Mouse (Mus musculus): ENCODE data around the gene Tnfsf8. TPM values are rescaled to one million over a fixed set of nuclear protein-coding genes. Genes with fewer than 3 reads are reported as not detected.
A peak's percentile ranks its signal among the peaks of the same experiment; 100 is the strongest.

Tnfsf8 gene
- polyA plus RNA-seq (2015; fragmentation: Nextera tagmentation; extraction: Ambion mirVana): 0.08 TPM in 1 of 2 replicates, not detected in the other

GRCm38 (mm10) chr4:63860688-63861540, at the start of gene Tnfsf8:
Gene Tnfsf8, minus strand, starts transcription at chr4:63861347.
- Histone ChIP-seq H3K27me3 (no peaks in the 10 kb centered on the region), H3K4me2 (no peak within 1 kb of the TSS), H3K9me3 (no peaks in the 10 kb centered on the region), H3K27ac (no peak within 1 kb of the TSS), H3K4me1 (peaks cover 8% of the 10 kb centered on the region), H3K4me3 (no peak within 1 kb of the TSS), H3K36me3 (no peaks in the 10 kb centered on the region), H3K9ac (no peak within 1 kb of the TSS)
- 76% methylated on average over 19 of the region's 19 CpGs for WGBS
- no peak for ATAC-seq (ENCODE audit: insufficient number of reproducible peaks, insufficient read depth, low FRiP score, low TSS enrichment, low read depth)

- Histone ChIP-seq H3K9me3 (no peaks in the 10 kb centered on the region), H3K4me3 (no peak overlapping the region), H3K36me3 (no peaks in the 10 kb centered on the region), H3K27ac (no peak overlapping the region), H3K27me3 (no peaks in the 10 kb centered on the region), H3K4me1 (no peaks in the 10 kb centered on the region), H3K4me2 (no peak overlapping the region), H3K9ac (no peak overlapping the region)
- WGBS: 92% methylated on average over 1 of the region's 1 CpGs
- no peak for ATAC-seq (ENCODE audit: insufficient number of reproducible peaks, insufficient read depth, low FRiP score, low TSS enrichment, low read depth)
Measured at GRCm38 (mm10) chr4:63908511-63908910, 47.4 kb upstream of the Tnfsf8 start.

- Histone ChIP-seq H3K4me1 (no peaks in the 10 kb centered on the region), H3K4me2 (no peak overlapping the region), H3K4me3 (no peak overlapping the region), H3K27me3 (no peaks in the 10 kb centered on the region; the same call in 1 of the 2 replicates), H3K27ac (no peak overlapping the region), H3K9me3 (no peaks in the 10 kb centered on the region), H3K36me3 (no peaks in the 10 kb centered on the region), H3K9ac (no peak overlapping the region)
- no peak for ATAC-seq (ENCODE audit: insufficient number of reproducible peaks, insufficient read depth, low FRiP score, low TSS enrichment, low read depth)
Measured at GRCm38 (mm10) chr4:63907473-63907872, 46.3 kb upstream of the Tnfsf8 start.

GRCm38 (mm10) chr4:63906050-63906449, 44.9 kb upstream of the Tnfsf8 start:
- no peak for ATAC-seq (ENCODE audit: insufficient number of reproducible peaks, insufficient read depth, low FRiP score, low TSS enrichment, low read depth)
- no peaks in the 10 kb centered on the region for H3K4me1 ChIP-seq
- no peaks in the 10 kb centered on the region for H3K9me3 ChIP-seq
- H3K4me2 ChIP-seq: no peak overlapping the region
- no peak overlapping the region for H3K9ac ChIP-seq
- no peaks in the 10 kb centered on the region for H3K36me3 ChIP-seq
- 51% methylated on average over 3 of the region's 3 CpGs for WGBS
- no peak overlapping the region for H3K4me3 ChIP-seq
- H3K27me3 ChIP-seq: no peaks in the 10 kb centered on the region; the same call in 1 of the 2 replicates
- no peak overlapping the region for H3K27ac ChIP-seq

GRCm38 (mm10) chr4:63899081-63899523, 38.0 kb upstream of the Tnfsf8 start:
- Histone ChIP-seq H3K4me2 (no peak overlapping the region), H3K27me3 (no peaks in the 10 kb centered on the region; the same call in 1 of the 2 replicates), H3K9me3 (no peaks in the 10 kb centered on the region), H3K4me3 (no peak overlapping the region), H3K36me3 (no peaks in the 10 kb centered on the region), H3K9ac (no peak overlapping the region), H3K27ac (peak overlapping the region; percentile 55), H3K4me1 (no peaks in the 10 kb centered on the region)
- 72% methylated on average over 10 of the region's 10 CpGs for WGBS
- no peak for ATAC-seq (ENCODE audit: insufficient number of reproducible peaks, insufficient read depth, low FRiP score, low TSS enrichment, low read depth)

GRCm38 (mm10) chr4:63897152-63897551, 36.0 kb upstream of the Tnfsf8 start:
- Histone ChIP-seq H3K4me2 (no peak overlapping the region), H3K27ac (no peak overlapping the region), H3K9me3 (no peaks in the 10 kb centered on the region), H3K36me3 (no peaks in the 10 kb centered on the region), H3K4me1 (no peaks in the 10 kb centered on the region), H3K4me3 (no peak overlapping the region), H3K9ac (no peak overlapping the region), H3K27me3 (no peaks in the 10 kb centered on the region)
- no peak for ATAC-seq (ENCODE audit: insufficient number of reproducible peaks, insufficient read depth, low FRiP score, low TSS enrichment, low read depth)

- Histone ChIP-seq H3K27ac (no peak overlapping the region), H3K4me1 (no peaks in the 10 kb centered on the region), H3K4me3 (no peak overlapping the region), H3K9me3 (no peaks in the 10 kb centered on the region), H3K4me2 (no peak overlapping the region), H3K9ac (no peak overlapping the region), H3K27me3 (no peaks in the 10 kb centered on the region), H3K36me3 (no peaks in the 10 kb centered on the region)
- ATAC-seq (ENCODE audit: insufficient number of reproducible peaks, insufficient read depth, low FRiP score, low TSS enrichment, low read depth): no peak
- WGBS: 62% methylated on average over 2 of the region's 2 CpGs
Measured at GRCm38 (mm10) chr4:63886156-63886555, 25.0 kb upstream of the Tnfsf8 start.

- Histone ChIP-seq H3K4me1 (no peaks in the 10 kb centered on the region), H3K27ac (no peak overlapping the region), H3K4me3 (no peak overlapping the region), H3K27me3 (no peaks in the 10 kb centered on the region), H3K9ac (no peak overlapping the region), H3K9me3 (no peaks in the 10 kb centered on the region), H3K36me3 (no peaks in the 10 kb centered on the region), H3K4me2 (no peak overlapping the region)
- WGBS: 72% methylated on average over 2 of the region's 2 CpGs
- ATAC-seq (ENCODE audit: insufficient number of reproducible peaks, insufficient read depth, low FRiP score, low TSS enrichment, low read depth): no peak
Measured at GRCm38 (mm10) chr4:63876720-63877119, 15.6 kb upstream of the Tnfsf8 start.

GRCm38 (mm10) chr4:63875480-63875879, 14.3 kb upstream of the Tnfsf8 start:
- no peak for ATAC-seq (ENCODE audit: insufficient number of reproducible peaks, insufficient read depth, low FRiP score, low TSS enrichment, low read depth)
- H3K4me1 ChIP-seq: no peaks in the 10 kb centered on the region
- H3K4me3 ChIP-seq: no peak overlapping the region
- H3K36me3 ChIP-seq: no peaks in the 10 kb centered on the region
- WGBS: 85% methylated on average over 3 of the region's 3 CpGs
- no peaks in the 10 kb centered on the region for H3K27me3 ChIP-seq
- no peak overlapping the region for H3K9ac ChIP-seq
- H3K4me2 ChIP-seq: no peak overlapping the region
- H3K9me3 ChIP-seq: no peaks in the 10 kb centered on the region
- no peak overlapping the region for H3K27ac ChIP-seq

- no peak overlapping the region for H3K27ac ChIP-seq
- no peaks in the 10 kb centered on the region for H3K9me3 ChIP-seq
- no peaks in the 10 kb centered on the region for H3K27me3 ChIP-seq
- H3K36me3 ChIP-seq: no peaks in the 10 kb centered on the region
- no peak overlapping the region for H3K4me3 ChIP-seq
- WGBS: 96% methylated on average over 1 of the region's 1 CpGs
- no peaks in the 10 kb centered on the region for H3K4me1 ChIP-seq
- H3K4me2 ChIP-seq: no peak overlapping the region
- ATAC-seq (ENCODE audit: insufficient number of reproducible peaks, insufficient read depth, low FRiP score, low TSS enrichment, low read depth): no peak
- H3K9ac ChIP-seq: no peak overlapping the region
Measured at GRCm38 (mm10) chr4:63870678-63871077, 9.5 kb upstream of the Tnfsf8 start.

GRCm38 (mm10) chr4:63868770-63869169, 7.6 kb upstream of the Tnfsf8 start:
- Histone ChIP-seq H3K27ac (no peak overlapping the region), H3K9me3 (no peaks in the 10 kb centered on the region), H3K4me2 (no peak overlapping the region), H3K9ac (no peak overlapping the region), H3K36me3 (no peaks in the 10 kb centered on the region), H3K27me3 (no peaks in the 10 kb centered on the region), H3K4me1 (no peaks in the 10 kb centered on the region), H3K4me3 (no peak overlapping the region)
- 71% methylated on average over 2 of the region's 2 CpGs for WGBS
- ATAC-seq (ENCODE audit: insufficient number of reproducible peaks, insufficient read depth, low FRiP score, low TSS enrichment, low read depth): no peak

- 81% methylated on average over 3 of the region's 3 CpGs for WGBS
- H3K36me3 ChIP-seq: no peaks in the 10 kb centered on the region
- H3K4me3 ChIP-seq: no peak overlapping the region
- ATAC-seq (ENCODE audit: insufficient number of reproducible peaks, insufficient read depth, low FRiP score, low TSS enrichment, low read depth): no peak
- H3K27ac ChIP-seq: no peak overlapping the region
- no peak overlapping the region for H3K9ac ChIP-seq
- H3K9me3 ChIP-seq: no peaks in the 10 kb centered on the region
- peaks cover 8% of the 10 kb centered on the region for H3K4me1 ChIP-seq
- no peak overlapping the region for H3K4me2 ChIP-seq
- H3K27me3 ChIP-seq: no peaks in the 10 kb centered on the region
Measured at GRCm38 (mm10) chr4:63862953-63863352, 1.8 kb upstream of the Tnfsf8 start.
